Mouse (Mus musculus) erythroblast, embryonic 14.5 days (primary cell): Measurements from ENCODE around the gene Hdac5.

Source experiments
- GATA1 ChIP-seq: IDR thresholded peaks from 2 replicates; pipeline ENCODE4 v1.6.1; 2012; ENCODE audit warnings: low read length, inconsistent platforms, mixed read lengths
- TAL1 ChIP-seq: IDR thresholded peaks from 3 replicates; pipeline ENCODE4 v1.6.1; 2012; ENCODE audit warnings: low read length, inconsistent platforms, mixed read lengths

DNA sequence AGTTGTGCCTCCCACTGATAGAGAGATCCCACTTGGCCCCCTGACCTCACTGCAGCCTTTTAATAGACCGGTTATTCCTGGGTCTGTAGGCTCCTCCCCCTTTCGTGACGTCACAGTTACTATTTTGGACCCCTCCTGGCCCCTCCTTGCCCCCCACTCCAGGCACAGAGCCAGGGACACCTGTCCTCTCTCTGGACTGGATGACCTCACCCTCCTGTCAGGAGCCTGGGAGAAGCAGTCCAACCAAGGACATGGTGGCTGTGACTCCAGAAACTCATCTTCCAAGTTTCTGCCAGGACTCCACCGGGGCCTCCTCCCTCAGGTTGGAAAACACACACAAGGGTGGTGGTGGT lies 10.0 kb downstream of the Hdac5 start:
- TF ChIP-seq TAL1 (no peak), GATA1 (no peak)
